Comparison of ENCODE assay signal across 8 mouse cellular contexts in the genomic region with DNA sequence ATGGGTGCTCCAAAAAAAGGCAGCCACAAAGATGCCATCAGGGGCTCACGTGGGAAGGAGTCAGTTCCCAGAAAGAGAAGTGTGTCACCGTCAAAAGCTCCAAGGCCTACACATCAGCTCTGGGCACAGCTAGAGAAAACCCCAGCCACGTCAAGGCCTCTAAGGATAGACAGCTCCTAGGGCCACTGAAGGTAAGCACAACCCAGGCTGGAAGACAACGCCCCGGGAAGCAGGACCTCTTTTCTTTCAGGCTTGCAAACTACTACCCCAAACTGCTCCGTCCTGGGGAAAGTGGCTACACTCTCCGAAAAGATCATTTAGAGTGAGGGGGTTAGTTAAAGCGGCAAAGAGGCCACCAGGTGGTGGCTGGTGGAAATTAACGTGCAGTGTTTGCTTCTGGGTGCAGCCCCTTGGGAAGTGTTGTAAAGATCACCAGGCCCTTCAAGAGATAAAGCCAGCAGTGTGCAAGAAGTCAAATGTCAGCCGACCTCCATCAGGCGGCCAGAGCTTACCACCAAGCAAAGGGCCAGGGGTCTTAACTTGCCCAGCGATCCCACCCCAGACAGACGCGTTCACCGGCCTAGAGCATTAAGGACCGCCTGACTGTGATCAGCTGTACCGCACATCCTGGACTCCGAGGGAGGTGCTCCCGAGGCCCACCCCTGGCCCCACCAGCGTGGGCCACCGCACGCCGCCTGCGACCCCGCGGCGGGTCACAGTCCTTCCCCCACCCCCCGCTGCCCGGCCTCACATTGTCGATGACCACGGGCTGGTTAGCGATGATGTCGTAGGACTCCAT. TPM values are rescaled to one million over a fixed set of nuclear protein-coding genes. Genes with fewer than 3 reads are reported as not detected.
DNase-seq lines count a peak whose midpoint lies in the region; ATAC-seq and TF ChIP-seq lines count a peak whose summit lies in the region.

No protein-coding gene starts in this region.

- no peaks in the 10 kb centered on the region for H3K9me3 ChIP-seq in heart, embryonic 13.5 days
- H3K9me3 ChIP-seq in kidney, postnatal 0 days (replicated peaks; ENCODE audit: low read length), result no peaks in the 10 kb centered on the region

- H3K4me3 ChIP-seq in heart, embryonic 13.5 days, result peak overlapping the region; percentile 97
- peak overlapping the region; percentile 96 for H3K4me3 ChIP-seq in kidney, postnatal 0 days (replicated peaks; ENCODE audit: low read depth, low read length)

- H3K36me3 ChIP-seq in heart, embryonic 13.5 days, result peaks cover 34% of the 10 kb centered on the region
- H3K36me3 ChIP-seq in kidney, postnatal 0 days (ENCODE audit: insufficient read depth, low read length), result peaks cover 20% of the 10 kb centered on the region

- peaks cover 28% of the 10 kb centered on the region for H3K4me1 ChIP-seq in heart, embryonic 13.5 days
- peaks cover 12% of the 10 kb centered on the region for H3K4me1 ChIP-seq in kidney, postnatal 0 days (replicated peaks; ENCODE audit: insufficient read depth, low read length)

- peak; percentile 45 for ATAC-seq in common myeloid progenitor, adult 5-6 weeks (replicated peaks; ENCODE audit: low read depth, poor library complexity, severe bottlenecking)
- ATAC-seq in heart, embryonic 13.5 days (ENCODE audit: extremely low read depth, insufficient number of reproducible peaks, low FRiP score, low TSS enrichment), result peak; percentile 66
- peak; percentile 60 for ATAC-seq in kidney, postnatal 0 days (replicated peaks; ENCODE audit: low FRiP score, low read depth)

- peak overlapping the region; percentile 93 for H3K27ac ChIP-seq in heart, embryonic 13.5 days (replicated peaks)
- peak overlapping the region; percentile 90 for H3K27ac ChIP-seq in kidney, postnatal 0 days

- no peaks in the 10 kb centered on the region for H3K27me3 ChIP-seq in heart, embryonic 13.5 days (replicated peaks)
- H3K27me3 ChIP-seq in kidney, postnatal 0 days (ENCODE audit: insufficient read depth, low read length), result no peaks in the 10 kb centered on the region

- H3K9ac ChIP-seq in heart, embryonic 13.5 days, result peak overlapping the region; percentile 94
- peak overlapping the region; percentile 90 for H3K9ac ChIP-seq in kidney, postnatal 0 days (ENCODE audit: low read depth, low read length)

- DNase-seq in cerebellum, adult 9-10 months, result peak; percentile 58
- DNase-seq in cerebellum, adult 11-12 months, result no peak
- peak; percentile 38 for DNase-seq in MEL-GATA-1-ER (ENCODE audit: extremely low read depth, low read depth)
- DNase-seq in kidney, postnatal 0 days (ENCODE audit: low spot score), result peak; percentile 64
- peak; percentile 30 for DNase-seq in lung, postnatal 14 days
- DNase-seq in spleen, adult 12 weeks (ENCODE audit: low spot score), result peak; percentile 38

- under 1% methylated on average over 32 of the region's 33 CpGs for WGBS in heart, embryonic 13.5 days
- WGBS in kidney, postnatal 0 days, result under 1% methylated on average over 33 of the region's 33 CpGs

- H3K4me2 ChIP-seq in heart, embryonic 13.5 days, result peak overlapping the region; percentile 81
- H3K4me2 ChIP-seq in kidney, postnatal 0 days (ENCODE audit: low read length), result peak overlapping the region; percentile 84

- peak; percentile 56; the same call in 1 of the 2 replicates for TF ChIP-seq CTCF in kidney, postnatal 0 days (IDR thresholded peaks at IDR 0.05; ENCODE audit: low read depth)

RNA-seq across cellular contexts. Expression of a gene that starts 0.7 kb away (rescaled TPM):
- not detected in 2 replicates for total RNA-seq in common myeloid progenitor, adult 5-6 weeks (2017)
- 0.13 TPM in 1 of 2 replicates, not detected in the other for polyA plus RNA-seq in heart, embryonic 13.5 days (2015; fragmentation: Nextera tagmentation; extraction: Ambion mirVana)
- 0.11 TPM in 1 of 2 replicates, not detected in the other for polyA plus RNA-seq in kidney, postnatal 0 days (2015; fragmentation: Nextera tagmentation; extraction: Ambion mirVana)

RNA-seq across cellular contexts. Expression of a gene that starts 5.0 kb away (rescaled TPM):
- total RNA-seq in common myeloid progenitor, adult 5-6 weeks (2017), result 40.1 and 42.2 TPM in 2 replicates
- polyA plus RNA-seq in heart, embryonic 13.5 days (2015; fragmentation: Nextera tagmentation; extraction: Ambion mirVana), result 85.5 and 90.6 TPM in 2 replicates
- polyA plus RNA-seq in kidney, postnatal 0 days (2015; fragmentation: Nextera tagmentation; extraction: Ambion mirVana), result 77.8 and 92.8 TPM in 2 replicates

RNA-seq across cellular contexts. Expression of a gene that starts 18.0 kb away (rescaled TPM):
- 326 and 756 TPM in 2 replicates for total RNA-seq in common myeloid progenitor, adult 5-6 weeks (2017)
- polyA plus RNA-seq in heart, embryonic 13.5 days (2015; fragmentation: Nextera tagmentation; extraction: Ambion mirVana), result 1,082 and 1,332 TPM in 2 replicates
- 1,072 and 1,147 TPM in 2 replicates for polyA plus RNA-seq in kidney, postnatal 0 days (2015; fragmentation: Nextera tagmentation; extraction: Ambion mirVana)

RNA-seq across cellular contexts. Expression of a gene that starts 26.3 kb away (rescaled TPM):
- total RNA-seq in common myeloid progenitor, adult 5-6 weeks (2017), result 0.87 TPM in 1 of 2 replicates, not detected in the other
- 2.1 TPM in 2 replicates for polyA plus RNA-seq in heart, embryonic 13.5 days (2015; fragmentation: Nextera tagmentation; extraction: Ambion mirVana)
- polyA plus RNA-seq in kidney, postnatal 0 days (2015; fragmentation: Nextera tagmentation; extraction: Ambion mirVana), result 1.0 and 1.6 TPM in 2 replicates

RNA-seq across cellular contexts. Expression of a gene that starts 52.3 kb away (rescaled TPM):
- 1.0 TPM in 1 of 2 replicates, not detected in the other for total RNA-seq in common myeloid progenitor, adult 5-6 weeks (2017)
- polyA plus RNA-seq in heart, embryonic 13.5 days (2015; fragmentation: Nextera tagmentation; extraction: Ambion mirVana), result 0.31 and 0.34 TPM in 2 replicates
- polyA plus RNA-seq in kidney, postnatal 0 days (2015; fragmentation: Nextera tagmentation; extraction: Ambion mirVana), result 0.17 and 0.51 TPM in 2 replicates
